Mouse (Mus musculus) kidney, postnatal 36 days (tissue): Measurements from ENCODE around the gene Olfr887.

Experiments
- DNase-seq, 2 experiments: peaks; one replicate each; pipeline ENCODE4 v3.0.0; 2021 to 2022; ENCODE audit warnings: mixed read lengths in 2 of 2

Gene Olfr887

DNA sequence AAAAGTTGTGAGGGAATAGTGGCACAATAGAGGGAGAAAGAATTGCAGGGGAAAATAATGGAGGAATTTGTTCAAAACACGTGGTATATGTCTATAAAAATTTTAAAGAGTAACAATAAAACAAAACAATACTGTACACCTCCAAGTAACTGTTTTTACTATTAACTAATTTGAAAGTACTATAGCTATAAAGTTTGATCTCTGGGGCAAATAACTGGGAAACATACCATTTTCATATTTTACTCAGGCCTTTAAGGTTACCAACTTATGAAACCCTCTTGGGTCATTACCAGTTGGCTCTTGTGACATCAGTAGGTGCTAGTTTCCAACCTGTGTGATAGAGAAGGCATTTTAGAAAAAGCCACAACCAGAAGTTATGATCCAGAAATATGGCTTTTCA lies at the start of gene Olfr887:
Gene Olfr887 (plus strand): TSS at position 301 of the 400 bp plus-strand sequence.
- no peak for DNase-seq

DNA sequence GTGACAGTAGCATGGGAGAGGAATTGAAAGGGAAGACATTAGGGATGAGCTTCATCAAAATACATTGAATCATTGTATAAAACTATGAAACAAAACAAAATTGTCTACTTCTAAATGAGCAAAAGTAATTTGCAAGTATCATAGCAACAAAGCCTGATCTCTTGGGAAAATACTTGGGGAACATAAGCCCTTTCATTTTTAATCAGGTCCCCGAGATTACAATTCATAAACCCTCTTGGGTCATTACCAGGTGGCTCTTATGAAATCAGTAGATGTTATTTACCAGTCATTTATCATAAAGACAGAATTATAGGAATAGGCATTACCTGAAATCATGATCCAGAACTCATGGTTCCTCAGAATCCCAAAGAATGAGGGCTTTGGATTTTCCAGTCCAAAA lies 37.6 kb upstream of the Olfr887 start, which contains the start of gene Olfr884:
Gene Olfr884 (plus strand): TSS at position 301 of the 400 bp plus-strand sequence.
- no peak for DNase-seq

DNA sequence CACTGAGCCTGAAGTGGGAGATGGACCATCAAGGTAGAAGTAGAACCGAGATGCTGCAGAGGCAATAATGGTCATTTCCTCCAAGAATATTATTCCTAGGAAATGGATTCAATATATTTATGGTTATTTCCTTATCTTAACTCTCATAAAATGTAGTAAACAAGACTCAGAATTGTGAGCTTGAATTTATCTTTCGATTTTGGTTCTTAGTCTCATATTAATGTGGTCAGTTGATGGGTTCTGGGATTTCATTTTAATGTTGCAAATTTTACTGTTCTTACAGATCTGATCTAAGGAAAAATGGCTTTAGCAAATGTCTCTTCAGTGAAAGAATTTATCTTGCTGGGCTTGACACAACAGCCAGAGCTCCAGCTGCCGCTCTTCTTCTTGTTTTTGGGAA lies 22.9 kb upstream of the Olfr887 start, which contains the start of gene Olfr885:
Gene Olfr885 (plus strand): TSS at position 301 of the 400 bp plus-strand sequence.
- no peak for DNase-seq

GRCm38 (mm10) chr9:38107828-38108227 lies 24.0 kb downstream of the Olfr887 start, which contains the start of gene Olfr888:
Gene Olfr888 (plus strand): TSS chr9:38108128.
- DNase-seq, result no peak

- DNase-seq, result no peak
Measured at GRCm38 (mm10) chr9:38114898-38115297, 31.0 kb downstream of the Olfr887 start, which contains the start of gene Olfr889. Gene Olfr889 (plus strand): TSS chr9:38115198.
